Mouse (Mus musculus) brown adipose tissue, adult 24 weeks (tissue): ENCODE data around the gene Gmpr2. TPM values are rescaled to one million over a fixed set of nuclear protein-coding genes. Genes with fewer than 3 reads are reported as not detected.

Experiments
- H3K27ac ChIP-seq: fragments of 200-500 bp; replicated peaks from 2 replicates; pipeline ENCODE4 v1.5.1; 2012; ENCODE audit warnings: low read depth, mild to moderate bottlenecking, low read length
- H3K4me1 ChIP-seq: fragments of 200-500 bp; 2 replicates; pipeline ENCODE4 v1.6.1; 2012; ENCODE audit warnings: low read length, mixed read lengths; ENCODE audit not compliant: control insufficient read depth, insufficient read depth, insufficient read length
- H3K4me3 ChIP-seq: fragments of 200-500 bp; 2 replicates; pipeline ENCODE4 v1.5.1; 2012; ENCODE audit warnings: low read depth, mild to moderate bottlenecking, low read length, moderate library complexity; ENCODE audit not compliant: insufficient read depth
- polyA plus RNA-seq: library from polyadenylated mRNA; stranded (reverse); fragments of >200 nt; gene quantifications from 2 replicates; pipeline ENCODE4 v1.2.4, GENCODE M21; 2012; ENCODE audit not compliant: missing spikeins, insufficient read depth, insufficient read length

Gene Gmpr2
- polyA plus RNA-seq, 1 experiment, result 19.8 TPM

GRCm38 (mm10) chr14:55727889-55728685 lies 56.3 kb downstream of the Gmpr2 start:
- Histone ChIP-seq H3K27ac (no peak overlapping the region), H3K4me1 (no peaks in the 10 kb centered on the region), H3K4me3 (no peak overlapping the region)

Other genes starting within 250 kb of the Gmpr2 start
- 176 and 206 TPM in 2 replicates for gene Dhrs4, start 193.2 kb upstream of the Gmpr2 start, polyA plus RNA-seq
- 0.48 and 0.54 TPM in 2 replicates for gene Carmil3, start 181.3 kb upstream of the Gmpr2 start, polyA plus RNA-seq
- not detected in 2 replicates for gene Cpne6, start 161.5 kb upstream of the Gmpr2 start, polyA plus RNA-seq
- gene Nrl, start 147.0 kb upstream of the Gmpr2 start, polyA plus RNA-seq, result not detected in 2 replicates
- 5.0 and 10.3 TPM in 2 replicates for gene Pck2, start 131.7 kb upstream of the Gmpr2 start, polyA plus RNA-seq
- gene Dcaf11, start 111.9 kb upstream of the Gmpr2 start, polyA plus RNA-seq, result 45.4 and 56.7 TPM in 2 replicates
- not detected in 2 replicates for gene A730061H03Rik, start 111.5 kb upstream of the Gmpr2 start, polyA plus RNA-seq
- 4.7 and 5.4 TPM in 2 replicates for gene Fitm1, start 96.3 kb upstream of the Gmpr2 start, polyA plus RNA-seq
- 191 and 217 TPM in 2 replicates for gene Psme1, start 93.8 kb upstream of the Gmpr2 start, polyA plus RNA-seq
- gene Emc9, start 86.6 kb upstream of the Gmpr2 start, polyA plus RNA-seq, result 42.1 and 45.5 TPM in 2 replicates
- gene Psme2, start 80.8 kb upstream of the Gmpr2 start, polyA plus RNA-seq, result 248 and 256 TPM in 2 replicates
- gene Rnf31, start 80.2 kb upstream of the Gmpr2 start, polyA plus RNA-seq, result 11.1 and 12.0 TPM in 2 replicates
- gene Irf9, start 68.4 kb upstream of the Gmpr2 start, polyA plus RNA-seq, result 4.8 and 7.4 TPM in 2 replicates
- not detected in 2 replicates for gene Rec8, start 53.9 kb upstream of the Gmpr2 start, polyA plus RNA-seq
- gene Ipo4, start 36.0 kb upstream of the Gmpr2 start, polyA plus RNA-seq, result 25.0 and 31.0 TPM in 2 replicates
- 2.7 and 3.4 TPM in 2 replicates for gene Gm49378, start 34.0 kb upstream of the Gmpr2 start, polyA plus RNA-seq
- gene Tm9sf1, start 28.1 kb upstream of the Gmpr2 start, polyA plus RNA-seq, result 21.6 and 26.6 TPM in 2 replicates
- gene Tssk4, start 21.8 kb upstream of the Gmpr2 start, polyA plus RNA-seq, result not detected in 2 replicates
- gene Mdp1, start 11.4 kb upstream of the Gmpr2 start, polyA plus RNA-seq, result 29.0 and 33.3 TPM in 2 replicates
- gene Nedd8, start 183 bp downstream of the Gmpr2 start, polyA plus RNA-seq, result 243 and 245 TPM in 2 replicates
- 8.2 and 9.2 TPM in 2 replicates for gene Tinf2, start 9.9 kb downstream of the Gmpr2 start, polyA plus RNA-seq
- gene Tgm1, start 42.0 kb downstream of the Gmpr2 start, polyA plus RNA-seq, result not detected in 2 replicates
- 8.9 and 10.1 TPM in 2 replicates for gene Rabggta, start 50.3 kb downstream of the Gmpr2 start, polyA plus RNA-seq
- 58.8 and 101 TPM in 2 replicates for gene Dhrs1, start 73.7 kb downstream of the Gmpr2 start, polyA plus RNA-seq
- 4.8 and 5.5 TPM in 2 replicates for gene Nop9, start 73.8 kb downstream of the Gmpr2 start, polyA plus RNA-seq
- gene Cideb, start 86.5 kb downstream of the Gmpr2 start, polyA plus RNA-seq, result 16.3 and 27.9 TPM in 2 replicates
- gene Ltb4r2, start 89.5 kb downstream of the Gmpr2 start, polyA plus RNA-seq, result not detected in 2 replicates
- gene Ltb4r1, start 94.0 kb downstream of the Gmpr2 start, polyA plus RNA-seq, result not detected in 2 replicates
- 4.1 and 6.3 TPM in 2 replicates for gene Adcy4, start 112.2 kb downstream of the Gmpr2 start, polyA plus RNA-seq
- gene Ripk3, start 116.9 kb downstream of the Gmpr2 start, polyA plus RNA-seq, result 3.7 and 5.0 TPM in 2 replicates
- 1.5 and 1.8 TPM in 2 replicates for gene Nfatc4, start 151.2 kb downstream of the Gmpr2 start, polyA plus RNA-seq
- gene Nynrin, start 182.1 kb downstream of the Gmpr2 start, polyA plus RNA-seq, result 0.87 and 1.0 TPM in 2 replicates
- not detected in 2 replicates for gene Cbln3, start 212.5 kb downstream of the Gmpr2 start, polyA plus RNA-seq
- 4.2 and 5.5 TPM in 2 replicates for gene Khnyn, start 213.0 kb downstream of the Gmpr2 start, polyA plus RNA-seq
- gene Sdr39u1, start 228.4 kb downstream of the Gmpr2 start, polyA plus RNA-seq, result 134 and 149 TPM in 2 replicates